Mouse (Mus musculus): ENCODE measurements around the gene Tirap.

- no peak for TF ChIP-seq MAX (IDR thresholded peaks at IDR 0.05)
- no peak for TF ChIP-seq CTCF (IDR thresholded peaks at IDR 0.05; ENCODE audit: control insufficient read depth, insufficient read depth, insufficient read length)
- peak; percentile 14 for TF ChIP-seq MYOD1 (IDR thresholded peaks at IDR 0.05; ENCODE audit: control insufficient read depth, insufficient read length, low read depth)
- TF ChIP-seq USF1 (IDR thresholded peaks at IDR 0.05; ENCODE audit: low read depth), result no peak
- TF ChIP-seq MYOG (IDR thresholded peaks at IDR 0.05; ENCODE audit: control insufficient read depth, extremely low read depth, insufficient read length), result no peak
- TF ChIP-seq CEBPB (IDR thresholded peaks at IDR 0.05; ENCODE audit: low read depth), result no peak
Observed at GRCm38 (mm10) chr9:35176124-35176659, 23.9 kb downstream of the Tirap start.

Measured in C2C12 (cell line).